In the genomic region with DNA sequence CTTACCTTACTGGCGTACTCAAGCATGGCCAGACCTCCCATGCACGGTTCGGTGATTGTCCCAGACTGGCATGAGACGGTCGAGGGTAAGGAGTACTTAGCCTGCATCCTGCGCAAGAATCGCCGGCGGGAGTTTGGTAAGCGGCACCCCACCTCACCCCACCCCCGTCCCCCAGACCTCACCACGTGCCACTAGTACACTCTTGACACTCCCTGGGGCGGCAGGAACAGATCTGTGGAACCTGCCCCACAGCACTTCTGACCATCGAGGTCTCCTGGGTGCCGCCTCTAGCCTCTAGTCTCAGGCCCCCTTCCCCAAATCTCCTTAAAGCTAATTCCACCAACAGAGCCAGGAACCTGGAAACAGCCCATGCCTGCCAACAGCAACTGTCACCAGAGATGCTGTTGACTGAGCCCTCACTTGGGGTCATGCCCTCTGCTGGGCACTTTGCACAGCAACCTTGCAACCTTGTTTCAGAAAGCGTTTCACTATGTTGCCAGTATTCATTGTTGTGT, we compare ENCODE assay signal across 8 mouse cellular contexts. TPM values are rescaled to one million over a fixed set of nuclear protein-coding genes. Genes with fewer than 3 reads are reported as not detected.
DNase-seq lines count a peak whose midpoint lies in the region; ATAC-seq and TF ChIP-seq lines count a peak whose summit lies in the region.

No protein-coding gene starts in this region.

- no peaks in the 10 kb centered on the region for H3K9me3 ChIP-seq in forebrain, embryonic 12.5 days
- no peaks in the 10 kb centered on the region for H3K9me3 ChIP-seq in kidney, embryonic 16.5 days (ENCODE audit: low read length)

- 0 out of 2 replicates have a peak, but pooled peaks cover 4% of the 10 kb centered on the region for H3K36me3 ChIP-seq in forebrain, embryonic 12.5 days (replicated peaks)
- no peaks in the 10 kb centered on the region for H3K36me3 ChIP-seq in kidney, embryonic 16.5 days (ENCODE audit: insufficient read depth, low read length)

- 0 out of 2 replicates have a peak, but pooled peaks cover 8% of the 10 kb centered on the region for H3K27me3 ChIP-seq in forebrain, embryonic 12.5 days
- H3K27me3 ChIP-seq in kidney, embryonic 16.5 days (ENCODE audit: insufficient read depth, low read length), result no peaks in the 10 kb centered on the region

- H3K27ac ChIP-seq in gastrocnemius, adult 2 months, result peak overlapping the region; percentile 77
- peak overlapping the region; percentile 54; the same call in 1 of the 2 replicates for H3K27ac ChIP-seq in forebrain, embryonic 12.5 days
- no peak overlapping the region for H3K27ac ChIP-seq in kidney, embryonic 16.5 days (ENCODE audit: low read length)

- peak; percentile 44 for TF ChIP-seq CTCF in gastrocnemius, adult 2 months (IDR thresholded peaks at IDR 0.05)

- peak; percentile 73 for ATAC-seq in forebrain, embryonic 12.5 days (ENCODE audit: low FRiP score)
- peak; percentile 55 for ATAC-seq in kidney, embryonic 16.5 days (ENCODE audit: low FRiP score, low TSS enrichment)
- ATAC-seq in megakaryocyte, adult 5-6 weeks (ENCODE audit: poor library complexity, severe bottlenecking), result peak; percentile 66; the same call in 1 of the 2 replicates

- intact Hi-C loops in gastrocnemius, adult 2 months (cut with DNase I), result loop anchor here (5.0 kb wide), 1 partner anchor 67 kb away; the partner anchor contains the start of gene Fbxo42

- peaks cover 19% of the 10 kb centered on the region for H3K4me1 ChIP-seq in forebrain, embryonic 12.5 days
- peaks cover 7% of the 10 kb centered on the region; the same call in 1 of the 2 replicates for H3K4me1 ChIP-seq in kidney, embryonic 16.5 days (ENCODE audit: insufficient read depth, low read length)

- DNase-seq in gastrocnemius, adult 2 months, result peak; percentile 42
- no peak for DNase-seq in gastrocnemius, postnatal 25 days
- peak; percentile 56 for DNase-seq in c-Kit-positive CD71-negative TER-119-negative erythroid progenitor cells, embryonic 14.5 days (ENCODE audit: low read depth)
- DNase-seq in spleen, postnatal 36 days (ENCODE audit: low spot score in 2 of 2), result peak; percentile 56 to 63
- no peak for DNase-seq in layer of hippocampus, adult 8-10 months (ENCODE audit: low spot score in 2 of 2)

- WGBS in forebrain, embryonic 12.5 days, result 2% methylated on average over 16 of the region's 16 CpGs
- 2% methylated on average over 16 of the region's 16 CpGs for WGBS in kidney, embryonic 16.5 days

- H3K4me2 ChIP-seq in forebrain, embryonic 12.5 days, result peak overlapping the region; percentile 94
- H3K4me2 ChIP-seq in kidney, embryonic 16.5 days (replicated peaks; ENCODE audit: low read depth, low read length), result peak overlapping the region; percentile 63

- H3K4me3 ChIP-seq in gastrocnemius, adult 2 months, result peak overlapping the region; percentile 81
- H3K4me3 ChIP-seq in forebrain, embryonic 12.5 days (replicated peaks), result peak overlapping the region; percentile 55
- peak overlapping the region; percentile 51 for H3K4me3 ChIP-seq in kidney, embryonic 16.5 days (ENCODE audit: low read length)

- peak overlapping the region; percentile 63 for H3K9ac ChIP-seq in forebrain, embryonic 12.5 days
- peak overlapping the region; percentile 64 for H3K9ac ChIP-seq in kidney, embryonic 16.5 days (replicated peaks; ENCODE audit: low read length)

RNA-seq across cellular contexts. Expression of gene Rsg1, which starts 0.6 kb away (rescaled TPM):
- total RNA-seq in gastrocnemius, adult 2 months (2021), result not detected
- under 1 TPM in 1 of 2 experiments, not detected in 1; 0.27 TPM for total RNA-seq in gastrocnemius, postnatal 25 days (2021)
- polyA plus RNA-seq in forebrain, embryonic 12.5 days (2016; fragmentation: Nextera tagmentation; extraction: Ambion mirVana), result 6.5 and 7.0 TPM in 2 replicates
- polyA plus RNA-seq in kidney, embryonic 16.5 days (2015; fragmentation: Nextera tagmentation; extraction: Ambion mirVana), result 8.1 and 9.2 TPM in 2 replicates
- total RNA-seq in megakaryocyte, adult 5-6 weeks (2015), result not detected in 2 replicates
- 0.77 and 0.95 TPM in 2 replicates for total RNA-seq in megakaryocyte, adult 5-6 weeks (2017)
- total RNA-seq in layer of hippocampus, adult 8-10 months (2022), result 1 to 10 TPM; 2.8 to 5.2 (median 3.4) TPM

RNA-seq across cellular contexts. Expression of gene Arhgef19, which starts 24.9 kb away (rescaled TPM):
- under 1 TPM; 0.31 to 0.33 TPM for total RNA-seq in gastrocnemius, adult 2 months (2021)
- total RNA-seq in gastrocnemius, postnatal 25 days (2021), result under 1 TPM; 0.74 to 0.83 TPM
- 1.9 and 2.6 TPM in 2 replicates for polyA plus RNA-seq in forebrain, embryonic 12.5 days (2016; fragmentation: Nextera tagmentation; extraction: Ambion mirVana)
- 9.6 and 11.2 TPM in 2 replicates for polyA plus RNA-seq in kidney, embryonic 16.5 days (2015; fragmentation: Nextera tagmentation; extraction: Ambion mirVana)
- not detected in 2 replicates for total RNA-seq in megakaryocyte, adult 5-6 weeks (2015)
- not detected in 2 replicates for total RNA-seq in megakaryocyte, adult 5-6 weeks (2017)
- total RNA-seq in layer of hippocampus, adult 8-10 months (2022), result 10 to 100 TPM; 17.8 to 23.3 (median 21.1) TPM

Comparison
In these comparisons a context has a peak if more than half of its experiments do, and no peak if none do; other contexts are left out.
1. DNase-seq: peak in gastrocnemius, adult 2 months (single experiment), c-Kit-positive CD71-negative TER-119-negative erythroid progenitor cells, embryonic 14.5 days (single experiment) and spleen, postnatal 36 days (2 of 2); none in gastrocnemius, postnatal 25 days (single experiment) and layer of hippocampus, adult 8-10 months (0 of 2).
2. RNA of gene Arhgef19, which starts 24.9 kb away (total RNA-seq): 17.8 to 23.3 TPM in layer of hippocampus, adult 8-10 months; 0.74 to 0.83 TPM in gastrocnemius, postnatal 25 days, 0.31 to 0.33 TPM in gastrocnemius, adult 2 months and not detected in megakaryocyte, adult 5-6 weeks; every median in the first group is over 10 times any median in the second.
3. Peak in every context shown above with its lines, with median percentiles within 50 percentile points of each other: H3K4me3 ChIP-seq and ATAC-seq.